Mouse (Mus musculus) monocyte, adult 2 months (primary cell): ENCODE results near the gene Pstpip1.

Source experiments
- DNase-seq, 2 experiments: peaks; one replicate each; pipeline ENCODE4 v3.0.0; 2022; ENCODE audit warnings: low spot score in 2 of 2, low read depth in 1 of 2

Gene Pstpip1

GRCm38 (mm10) chr9:56146326-56146923, 56.7 kb downstream of the Pstpip1 start:
- no peak for DNase-seq

GRCm38 (mm10) chr9:56151745-56152481, 62.2 kb downstream of the Pstpip1 start:
- DNase-seq = no peak

- DNase-seq = no peak
Measured at GRCm38 (mm10) chr9:56152482-56153007, 62.8 kb downstream of the Pstpip1 start.

- no peak for DNase-seq
Measured at GRCm38 (mm10) chr9:56154572-56154971, 64.8 kb downstream of the Pstpip1 start.

GRCm38 (mm10) chr9:56158077-56158476, 68.3 kb downstream of the Pstpip1 start:
- no peak for DNase-seq

GRCm38 (mm10) chr9:56159456-56159855, 69.7 kb downstream of the Pstpip1 start:
- no peak for DNase-seq

GRCm38 (mm10) chr9:56160341-56161141, 70.8 kb downstream of the Pstpip1 start:
- DNase-seq = peak in 1 of 2 experiments; percentile 54

GRCm38 (mm10) chr9:56165377-56165776, 75.6 kb downstream of the Pstpip1 start, which contains the start of gene Tspan3:
Gene Tspan3 (minus strand): TSS chr9:56165477.
- no peak for DNase-seq

GRCm38 (mm10) chr9:56166161-56166560, 76.4 kb downstream of the Pstpip1 start:
- DNase-seq = no peak

GRCm38 (mm10) chr9:56167690-56168089, 77.9 kb downstream of the Pstpip1 start:
- no peak for DNase-seq

GRCm38 (mm10) chr9:56175316-56175715, 85.6 kb downstream of the Pstpip1 start:
- DNase-seq = no peak

GRCm38 (mm10) chr9:56177354-56177753, 87.6 kb downstream of the Pstpip1 start:
- no peak for DNase-seq
